Mouse (Mus musculus): ENCODE measurements at regions not wholly inside any gene's neighbourhood (a gene's known extent, or its start where the extent isn't known, plus 50 kb on each side); places are given as distances from the start of the nearest gene placed in this dataset.

DNA sequence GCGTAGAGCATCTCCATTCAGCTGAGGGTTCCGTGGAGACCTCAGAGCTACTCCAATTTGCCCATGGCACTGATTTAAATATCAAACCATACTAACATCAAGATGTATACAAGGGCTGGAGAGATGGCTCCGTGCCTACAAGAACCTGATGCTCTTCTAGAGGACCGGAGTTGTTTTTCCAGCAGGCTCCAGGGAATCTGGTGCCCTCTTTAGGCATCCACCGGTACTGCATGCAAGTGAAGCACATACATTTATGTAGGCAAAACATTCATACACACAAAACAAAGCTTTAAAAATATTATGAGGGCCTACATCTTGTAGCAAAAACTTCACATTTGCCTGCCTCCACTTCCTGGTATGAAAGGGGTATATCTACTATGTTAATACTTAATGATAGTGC lies 217.0 kb downstream of the Lmo4 start:
- no peaks in the 10 kb centered on the region for H3K36me3 ChIP-seq
- 0 out of 2 replicates have a peak, but pooled peaks cover 3% of the 10 kb centered on the region for H3K4me1 ChIP-seq (replicated peaks)
- H3K27ac ChIP-seq, result no peak overlapping the region
- 0 out of 2 replicates have a peak, but pooled peaks cover 3% of the 10 kb centered on the region for H3K9me3 ChIP-seq
- WGBS, result 94% methylated on average over 5 of the region's 5 CpGs
- no peak for DNase-seq (ENCODE audit: low spot score)
- H3K27me3 ChIP-seq (ENCODE audit: insufficient read depth, poor library complexity, severe bottlenecking), result no peaks in the 10 kb centered on the region
- H3K4me3 ChIP-seq, result no peak overlapping the region

GRCm38 (mm10) chr3:143986798-143987197 lies 218.2 kb downstream of the Lmo4 start:
- 99% methylated on average over 2 of the region's 2 CpGs for WGBS
- Histone ChIP-seq H3K27me3 (ENCODE audit: insufficient read depth, poor library complexity, severe bottlenecking) (no peaks in the 10 kb centered on the region), H3K9me3 (0 out of 2 replicates have a peak, but pooled peaks cover 3% of the 10 kb centered on the region), H3K36me3 (no peaks in the 10 kb centered on the region), H3K4me1 (replicated peaks) (0 out of 2 replicates have a peak, but pooled peaks cover 3% of the 10 kb centered on the region), H3K4me3 (no peak overlapping the region), H3K27ac (no peak overlapping the region)
- no peak for DNase-seq (ENCODE audit: low spot score)

DNA sequence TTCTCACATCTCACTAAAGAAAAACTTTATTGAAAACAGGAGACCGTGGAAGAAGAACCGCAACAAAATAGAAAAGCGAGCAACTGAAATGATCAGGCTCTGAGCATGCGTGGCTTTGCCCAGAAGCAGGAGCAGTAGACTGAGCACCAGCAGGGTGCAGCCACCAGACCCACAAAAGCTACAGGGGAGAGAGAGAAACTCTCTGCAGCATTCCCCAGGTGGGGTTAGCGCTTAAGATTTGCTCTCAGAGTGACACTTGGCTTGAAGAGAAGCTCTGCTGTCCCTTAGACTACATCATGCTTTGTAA lies 218.9 kb downstream of the Lmo4 start:
- Histone ChIP-seq H3K4me3 (no peak overlapping the region), H3K27ac (no peak overlapping the region), H3K27me3 (ENCODE audit: insufficient read depth, poor library complexity, severe bottlenecking) (no peaks in the 10 kb centered on the region), H3K36me3 (no peaks in the 10 kb centered on the region), H3K9me3 (0 out of 2 replicates have a peak, but pooled peaks cover 3% of the 10 kb centered on the region), H3K4me1 (replicated peaks) (0 out of 2 replicates have a peak, but pooled peaks cover 3% of the 10 kb centered on the region)
- WGBS, result 64% methylated on average over 5 of the region's 5 CpGs
- DNase-seq (ENCODE audit: low spot score), result no peak

GRCm38 (mm10) chr3:143985349-143986199 lies 219.4 kb downstream of the Lmo4 start:
- no peaks in the 10 kb centered on the region for H3K36me3 ChIP-seq
- WGBS, result 77% methylated on average over 6 of the region's 6 CpGs
- H3K27me3 ChIP-seq (ENCODE audit: insufficient read depth, poor library complexity, severe bottlenecking), result no peaks in the 10 kb centered on the region
- no peak overlapping the region for H3K27ac ChIP-seq
- H3K4me3 ChIP-seq, result no peak overlapping the region
- DNase-seq (ENCODE audit: low spot score), result no peak
- 0 out of 2 replicates have a peak, but pooled peaks cover 3% of the 10 kb centered on the region for H3K4me1 ChIP-seq (replicated peaks)
- H3K9me3 ChIP-seq, result 0 out of 2 replicates have a peak, but pooled peaks cover 3% of the 10 kb centered on the region

GRCm38 (mm10) chr3:143978703-143979102 lies 226.3 kb downstream of the Lmo4 start:
- H3K4me3 ChIP-seq, result no peak overlapping the region
- no peak overlapping the region for H3K27ac ChIP-seq
- H3K36me3 ChIP-seq, result no peaks in the 10 kb centered on the region
- no peaks in the 10 kb centered on the region for H3K9me3 ChIP-seq
- H3K4me1 ChIP-seq (replicated peaks), result no peaks in the 10 kb centered on the region
- WGBS, result 88% methylated on average over 2 of the region's 2 CpGs
- no peak for DNase-seq (ENCODE audit: low spot score)
- no peaks in the 10 kb centered on the region for H3K27me3 ChIP-seq (ENCODE audit: insufficient read depth, poor library complexity, severe bottlenecking)

GRCm38 (mm10) chr3:143977886-143978447 lies 227.1 kb downstream of the Lmo4 start:
- no peak overlapping the region for H3K4me3 ChIP-seq
- H3K9me3 ChIP-seq, result no peaks in the 10 kb centered on the region
- DNase-seq (ENCODE audit: low spot score), result no peak
- 94% methylated on average over 7 of the region's 7 CpGs for WGBS
- H3K27ac ChIP-seq, result no peak overlapping the region
- no peaks in the 10 kb centered on the region for H3K27me3 ChIP-seq (ENCODE audit: insufficient read depth, poor library complexity, severe bottlenecking)
- H3K4me1 ChIP-seq (replicated peaks), result no peaks in the 10 kb centered on the region
- no peaks in the 10 kb centered on the region for H3K36me3 ChIP-seq

- Histone ChIP-seq H3K4me3 (no peak overlapping the region), H3K27ac (no peak overlapping the region), H3K4me1 (replicated peaks) (no peaks in the 10 kb centered on the region), H3K9me3 (no peaks in the 10 kb centered on the region), H3K27me3 (ENCODE audit: insufficient read depth, poor library complexity, severe bottlenecking) (no peaks in the 10 kb centered on the region), H3K36me3 (no peaks in the 10 kb centered on the region)
- DNase-seq (ENCODE audit: low spot score), result no peak
- 82% methylated on average over 9 of the region's 9 CpGs for WGBS
These were observed 231.4 kb downstream of the Lmo4 start for GRCm38 (mm10) chr3:143973582-143973981.

GRCm38 (mm10) chr3:143972351-143972750 lies 232.7 kb downstream of the Lmo4 start:
- no peak for DNase-seq (ENCODE audit: low spot score)
- Histone ChIP-seq H3K27me3 (ENCODE audit: insufficient read depth, poor library complexity, severe bottlenecking) (no peaks in the 10 kb centered on the region), H3K9me3 (no peaks in the 10 kb centered on the region), H3K36me3 (no peaks in the 10 kb centered on the region), H3K4me1 (replicated peaks) (no peaks in the 10 kb centered on the region), H3K27ac (no peak overlapping the region), H3K4me3 (no peak overlapping the region)

GRCm38 (mm10) chr3:143970771-143971170 lies 234.2 kb downstream of the Lmo4 start:
- H3K27me3 ChIP-seq (ENCODE audit: insufficient read depth, poor library complexity, severe bottlenecking), result no peaks in the 10 kb centered on the region
- no peaks in the 10 kb centered on the region for H3K4me1 ChIP-seq (replicated peaks)
- H3K9me3 ChIP-seq, result no peaks in the 10 kb centered on the region
- no peak overlapping the region for H3K27ac ChIP-seq
- DNase-seq (ENCODE audit: low spot score), result no peak
- WGBS, result 90% methylated on average over 11 of the region's 11 CpGs
- H3K36me3 ChIP-seq, result no peaks in the 10 kb centered on the region
- no peak overlapping the region for H3K4me3 ChIP-seq

DNA sequence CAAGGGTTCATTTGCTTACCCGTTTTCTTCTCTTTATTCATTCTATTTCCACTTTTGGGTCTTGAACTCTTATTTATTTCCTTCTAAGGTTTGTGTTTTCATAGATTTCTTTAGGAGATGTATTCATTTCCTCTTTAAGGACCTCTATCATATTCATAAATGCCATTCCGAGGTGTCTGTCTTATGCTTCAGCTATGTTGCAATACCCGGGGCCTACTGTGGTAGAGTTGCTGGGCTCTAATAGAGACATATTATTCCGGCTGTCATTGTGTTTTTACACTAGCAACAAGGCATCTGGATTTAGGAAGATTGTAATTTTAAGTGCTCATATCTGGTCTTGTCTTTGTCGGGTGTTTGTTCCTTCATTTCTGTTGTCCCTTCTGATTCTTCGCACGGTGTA lies 249.5 kb downstream of the Lmo4 start:
- no peak for DNase-seq (ENCODE audit: low spot score)
- 92% methylated on average over 7 of the region's 7 CpGs for WGBS
- no peak overlapping the region for H3K27ac ChIP-seq

DNA sequence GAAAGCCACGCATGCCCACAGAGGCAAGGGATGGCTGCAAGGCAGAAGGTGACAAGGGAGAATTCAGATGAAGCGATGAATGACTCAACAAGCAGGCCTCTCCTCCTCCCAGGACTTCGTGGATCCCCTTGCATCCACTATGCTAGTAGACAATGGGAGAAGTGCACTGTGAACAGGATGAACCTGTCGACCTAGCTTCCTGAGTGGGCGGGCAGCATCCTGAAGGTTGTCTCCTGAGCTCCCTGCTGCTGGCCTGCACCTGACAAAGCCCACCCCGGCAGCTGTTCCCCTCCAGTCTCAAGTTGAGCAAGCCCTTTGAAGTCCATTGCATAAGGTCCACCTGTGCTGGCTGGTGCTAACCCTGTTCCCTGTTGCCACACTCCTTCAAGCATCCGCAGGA lies 250.2 kb downstream of the Lmo4 start:
- H3K4me1 ChIP-seq (replicated peaks), result no peaks in the 10 kb centered on the region
- DNase-seq (ENCODE audit: low spot score), result no peak
- 0 out of 2 replicates have a peak, but pooled peaks cover 7% of the 10 kb centered on the region for H3K27me3 ChIP-seq (ENCODE audit: insufficient read depth, poor library complexity, severe bottlenecking)
- no peaks in the 10 kb centered on the region for H3K9me3 ChIP-seq
- 85% methylated on average over 7 of the region's 7 CpGs for WGBS
- no peak overlapping the region for H3K4me3 ChIP-seq
- no peaks in the 10 kb centered on the region for H3K36me3 ChIP-seq
- H3K27ac ChIP-seq, result no peak overlapping the region

More for the DNA sequence above, 249.5 kb downstream of the Lmo4 start:
- Histone ChIP-seq H3K4me1 (replicated peaks) (no peaks in the 10 kb centered on the region), H3K36me3 (no peaks in the 10 kb centered on the region), H3K27me3 (ENCODE audit: insufficient read depth, poor library complexity, severe bottlenecking) (0 out of 2 replicates have a peak, but pooled peaks cover 7% of the 10 kb centered on the region), H3K4me3 (no peak overlapping the region), H3K9me3 (no peaks in the 10 kb centered on the region)

- Histone ChIP-seq H3K36me3 (no peaks in the 10 kb centered on the region), H3K27me3 (ENCODE audit: insufficient read depth, poor library complexity, severe bottlenecking) (0 out of 2 replicates have a peak, but pooled peaks cover 7% of the 10 kb centered on the region), H3K27ac (no peak overlapping the region), H3K4me1 (replicated peaks) (peaks cover 16% of the 10 kb centered on the region), H3K4me3 (no peak overlapping the region), H3K9me3 (no peaks in the 10 kb centered on the region)
- DNase-seq (ENCODE audit: low spot score), result no peak
- 85% methylated on average over 8 of the region's 8 CpGs for WGBS
These were observed 252.7 kb downstream of the Lmo4 start for GRCm38 (mm10) chr3:143952289-143952688.

GRCm38 (mm10) chr3:143949656-143950055 lies 255.4 kb downstream of the Lmo4 start:
- DNase-seq (ENCODE audit: low spot score), result peak; percentile 47
- Histone ChIP-seq H3K27me3 (ENCODE audit: insufficient read depth, poor library complexity, severe bottlenecking) (0 out of 2 replicates have a peak, but pooled peaks cover 2% of the 10 kb centered on the region), H3K36me3 (no peaks in the 10 kb centered on the region), H3K4me3 (no peak overlapping the region; the same call in 1 of the 2 replicates), H3K4me1 (replicated peaks) (peaks cover 20% of the 10 kb centered on the region), H3K9me3 (no peaks in the 10 kb centered on the region), H3K27ac (peak overlapping the region; percentile 25; the same call in 1 of the 2 replicates)
- WGBS, result 37% methylated on average over 8 of the region's 8 CpGs

All from hindbrain, embryonic 10.5 days (tissue).